Mouse (Mus musculus): Measurements from ENCODE around the gene Gpr6.

GRCm38 (mm10) chr10:41088852-41089251 is 16.8 kb upstream of the Gpr6 start:
- no peak for TF ChIP-seq CTCF (IDR thresholded peaks at IDR 0.05)
- TF ChIP-seq EP300 (IDR thresholded peaks at IDR 0.05): no peak
